Mouse (Mus musculus) ES-Bruce4 (cell line): Measurements from ENCODE around the gene Chrnb4. TPM values are rescaled to one million over a fixed set of nuclear protein-coding genes. Genes with fewer than 3 reads are reported as not detected.

Source experiments
- H3K27ac ChIP-seq: 2 replicates; pipeline ENCODE4 v1.5.1; 2012; ENCODE audit warnings: low read length, inconsistent platforms; ENCODE audit not compliant: insufficient read depth
- H3K27me3 ChIP-seq: 2 replicates; pipeline ENCODE4 v1.6.1; 2012; ENCODE audit warnings: mild to moderate bottlenecking, low read length, inconsistent platforms; ENCODE audit not compliant: control insufficient read depth, poor library complexity, insufficient read depth, severe bottlenecking
- H3K36me3 ChIP-seq: 2 replicates; pipeline ENCODE4 v1.6.1; 2012; ENCODE audit warnings: inconsistent platforms, mild to moderate bottlenecking, low read length, moderate library complexity; ENCODE audit not compliant: control insufficient read depth, poor library complexity, insufficient read depth, severe bottlenecking
- H3K4me1 ChIP-seq: one replicate; pipeline ENCODE4 v1.8.1; 2011; ENCODE audit warnings: low read length; ENCODE audit not compliant: control insufficient read depth, insufficient read depth
- H3K4me3 ChIP-seq: 2 replicates; pipeline ENCODE4 v1.5.1; 2011; ENCODE audit warnings: low read depth, mild to moderate bottlenecking, low read length
- H3K9ac ChIP-seq: 2 replicates; pipeline ENCODE4 v1.6.1; 2012; ENCODE audit warnings: low read depth, mild to moderate bottlenecking, inconsistent platforms; ENCODE audit not compliant: poor library complexity, severe bottlenecking
- H3K9me3 ChIP-seq: replicated peaks from 2 replicates; pipeline ENCODE4 v1.6.1; 2012; ENCODE audit warnings: mild to moderate bottlenecking, low read length, inconsistent platforms; ENCODE audit not compliant: control insufficient read depth, poor library complexity, insufficient read depth, severe bottlenecking
- CTCF ChIP-seq: IDR thresholded peaks from one replicate; pipeline ENCODE4 v1.8.1; 2011; ENCODE audit warnings: low read depth, low read length
- EP300 ChIP-seq: IDR thresholded peaks from 2 replicates; pipeline ENCODE4 v1.6.1; 2011; ENCODE audit warnings: low read depth, low read length; ENCODE audit not compliant: insufficient read depth
- POLR2A ChIP-seq: IDR thresholded peaks from one replicate; pipeline ENCODE4 v1.8.1; 2011; ENCODE audit warnings: low read length; ENCODE audit not compliant: insufficient read depth
- polyA plus RNA-seq: library from polyadenylated mRNA; stranded (reverse); fragments of >200 nt; gene quantifications from 2 replicates; pipeline ENCODE4 v1.2.4, GENCODE M21; 2011; ENCODE audit warnings: low read depth; ENCODE audit not compliant: missing spikeins, insufficient read depth, insufficient read length

Chrnb4 gene
- polyA plus RNA-seq, 1 experiment, result 0.79 TPM

DNA sequence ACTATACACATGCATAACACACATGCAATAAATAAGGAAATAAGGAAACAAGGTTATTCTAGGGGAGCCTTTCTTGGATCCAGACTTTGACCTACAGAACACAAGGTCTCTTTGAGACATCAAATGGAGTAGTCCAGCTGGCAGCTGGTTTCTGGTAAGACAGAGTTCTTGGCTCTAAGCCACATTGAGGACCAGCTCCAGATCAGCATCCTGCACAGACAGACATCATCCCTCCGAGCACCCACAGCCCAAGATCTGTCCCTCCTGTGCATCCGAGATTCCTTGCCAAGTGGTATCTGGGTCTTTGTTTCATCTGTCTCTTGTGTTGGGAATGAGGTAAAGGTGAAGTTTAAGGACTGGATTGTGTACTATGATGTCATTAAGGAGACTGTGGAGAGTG, 3.6 kb downstream of the Chrnb4 start:
- no peaks in the 10 kb centered on the region for H3K27me3 ChIP-seq
- H3K9me3 ChIP-seq, result no peaks in the 10 kb centered on the region
- H3K36me3 ChIP-seq, result no peaks in the 10 kb centered on the region

DNA sequence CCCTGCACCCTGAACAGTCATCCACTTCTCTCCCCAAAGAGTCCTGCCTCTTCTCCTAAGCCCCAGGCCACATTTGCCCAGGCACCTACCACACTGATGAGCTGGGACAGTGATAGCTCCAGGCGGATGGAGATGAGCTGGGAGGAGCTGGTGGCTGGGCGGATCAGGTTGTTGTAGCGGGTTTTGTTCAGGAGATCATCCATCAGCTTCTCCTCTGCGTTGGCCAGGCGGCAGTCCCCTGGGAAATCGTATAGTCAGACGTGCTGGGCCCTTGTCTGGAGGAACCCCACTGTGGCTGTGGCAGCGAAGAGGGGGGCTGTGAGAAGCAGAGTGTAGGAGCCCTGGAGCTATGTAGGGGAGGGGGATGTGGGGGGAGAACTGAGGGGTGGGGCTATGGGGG, 4.9 kb downstream of the Chrnb4 start:
- H3K27me3 ChIP-seq, result no peaks in the 10 kb centered on the region
- no peak for TF ChIP-seq EP300
- TF ChIP-seq CTCF, result no peak
- H3K9ac ChIP-seq, result no peak overlapping the region
- peak overlapping the region; percentile 27; the same call in 1 of the 2 replicates for H3K4me3 ChIP-seq
- no peak overlapping the region for H3K27ac ChIP-seq
- no peaks in the 10 kb centered on the region for H3K9me3 ChIP-seq
- no peaks in the 10 kb centered on the region for H3K36me3 ChIP-seq
- no peaks in the 10 kb centered on the region for H3K4me1 ChIP-seq

More for the DNA sequence above, 3.6 kb downstream of the Chrnb4 start:
- no peak overlapping the region for H3K9ac ChIP-seq
- TF ChIP-seq CTCF (no peak), POLR2A (no peak), EP300 (no peak)
- no peak overlapping the region for H3K4me3 ChIP-seq
- no peak overlapping the region for H3K27ac ChIP-seq
- no peaks in the 10 kb centered on the region for H3K4me1 ChIP-seq

DNA sequence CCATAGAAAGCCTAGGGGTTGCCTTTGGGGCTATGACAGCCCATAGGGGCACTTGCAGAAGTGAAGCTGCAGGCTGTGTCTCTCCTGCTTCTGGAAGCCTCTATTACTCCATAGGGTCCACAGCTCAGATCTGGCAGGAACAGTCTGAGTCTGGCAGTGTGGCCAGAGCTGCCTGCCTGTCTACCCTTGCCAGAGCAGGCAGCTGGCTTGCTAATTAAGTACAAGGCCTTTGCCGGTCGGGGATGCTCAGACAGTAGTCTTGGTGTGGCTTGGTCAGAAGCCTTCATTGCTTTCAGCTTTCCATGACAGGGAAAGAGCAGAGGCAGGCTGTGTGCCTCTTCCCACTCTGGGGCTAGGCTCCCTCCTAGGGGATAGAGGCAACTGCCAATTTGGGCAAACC, 7.2 kb downstream of the Chrnb4 start:
- Histone ChIP-seq H3K27me3 (no peaks in the 10 kb centered on the region), H3K4me3 (no peak overlapping the region), H3K36me3 (no peaks in the 10 kb centered on the region), H3K9ac (no peak overlapping the region), H3K27ac (no peak overlapping the region), H3K9me3 (no peaks in the 10 kb centered on the region), H3K4me1 (no peaks in the 10 kb centered on the region)
- TF ChIP-seq POLR2A (no peak), EP300 (no peak), CTCF (no peak)

DNA sequence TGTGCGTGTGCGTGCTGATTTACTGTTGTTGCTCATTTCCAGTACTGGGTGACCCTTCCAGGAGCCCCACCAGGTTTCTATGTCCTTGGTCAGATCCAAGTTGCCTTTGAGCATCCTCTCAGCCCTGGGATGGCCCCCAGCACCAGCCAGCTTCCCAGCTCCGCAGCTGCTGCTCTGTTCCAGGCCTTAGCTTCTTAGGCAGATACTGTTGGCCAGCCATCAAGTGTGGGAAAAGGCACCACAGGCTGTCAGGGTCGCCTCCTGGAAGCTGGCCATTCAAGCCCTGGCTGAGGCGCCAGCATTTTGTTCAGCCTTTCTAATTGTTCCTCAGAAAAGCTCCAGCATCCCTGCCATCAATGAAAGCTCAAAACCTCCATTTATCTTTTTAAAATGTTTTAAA, 8.6 kb downstream of the Chrnb4 start:
- TF ChIP-seq EP300, result no peak
- TF ChIP-seq CTCF, result no peak
- TF ChIP-seq POLR2A, result no peak
- H3K9me3 ChIP-seq, result no peaks in the 10 kb centered on the region
- no peak overlapping the region for H3K4me3 ChIP-seq
- H3K27me3 ChIP-seq, result no peaks in the 10 kb centered on the region
- H3K9ac ChIP-seq, result no peak overlapping the region
- H3K4me1 ChIP-seq, result no peaks in the 10 kb centered on the region
- H3K27ac ChIP-seq, result no peak overlapping the region
- no peaks in the 10 kb centered on the region for H3K36me3 ChIP-seq

DNA sequence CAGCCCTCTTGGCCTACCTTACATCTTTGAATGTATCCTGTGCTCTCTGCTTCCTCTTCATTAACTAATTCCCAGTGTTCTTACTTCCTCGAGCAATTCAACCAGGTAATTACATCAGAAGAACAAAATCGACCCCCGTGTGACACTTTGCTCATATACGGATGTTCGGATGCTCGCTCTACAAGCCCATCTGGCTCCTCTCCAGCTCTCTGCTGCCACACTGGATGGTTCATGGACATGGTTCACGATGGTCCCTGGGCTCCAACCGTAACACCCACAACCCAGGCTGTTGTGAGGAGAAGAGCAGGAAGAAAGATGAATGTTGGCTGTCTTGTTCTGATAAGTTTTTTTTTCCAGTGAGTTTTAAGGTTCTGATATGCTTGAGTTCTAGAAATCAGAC, 9.6 kb downstream of the Chrnb4 start:
- H3K36me3 ChIP-seq, result no peaks in the 10 kb centered on the region
- H3K4me1 ChIP-seq, result no peaks in the 10 kb centered on the region
- H3K27ac ChIP-seq, result no peak overlapping the region
- H3K27me3 ChIP-seq, result no peaks in the 10 kb centered on the region
- H3K4me3 ChIP-seq, result no peak overlapping the region
- TF ChIP-seq EP300 (no peak), CTCF (no peak), POLR2A (no peak)
- no peaks in the 10 kb centered on the region for H3K9me3 ChIP-seq
- H3K9ac ChIP-seq, result no peak overlapping the region

DNA sequence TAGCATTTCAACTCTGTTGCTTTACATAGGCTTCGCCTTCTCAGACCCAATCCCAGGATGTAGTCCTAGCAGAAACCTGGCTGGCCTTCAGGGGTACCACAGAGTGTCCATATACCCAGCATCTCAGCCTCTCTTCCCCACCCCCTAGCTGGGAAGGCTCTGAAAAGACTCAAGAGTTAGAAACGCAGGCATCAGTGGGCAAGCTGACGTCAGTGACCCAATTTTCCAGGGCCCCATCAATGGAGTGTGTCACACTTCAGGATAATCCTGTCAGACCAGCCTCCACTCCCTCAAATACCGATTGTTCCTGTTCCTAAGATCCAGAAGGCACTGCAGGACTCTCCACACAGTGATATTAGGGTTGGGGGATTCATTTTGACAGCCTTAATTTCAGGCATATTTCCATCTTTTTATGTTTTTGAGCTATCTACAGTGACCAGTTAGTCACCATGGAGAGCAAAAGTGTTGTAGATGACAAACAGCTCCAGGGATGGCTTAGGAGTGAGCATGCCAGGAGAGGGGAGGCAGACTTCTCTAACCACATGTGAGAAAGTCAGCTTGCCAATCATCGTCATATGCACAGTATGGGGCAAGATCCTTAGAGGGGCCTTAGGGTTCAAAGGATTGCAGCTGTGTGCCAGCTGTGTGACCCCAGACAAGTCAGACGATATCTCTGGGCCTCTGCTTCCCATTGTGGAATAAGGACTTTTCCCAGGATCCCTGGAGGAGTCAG, 17.0 kb downstream of the Chrnb4 start:
- no peak for TF ChIP-seq CTCF
- TF ChIP-seq EP300, result no peak
- no peak for TF ChIP-seq POLR2A
- H3K4me1 ChIP-seq, result no peaks in the 10 kb centered on the region
- H3K9me3 ChIP-seq, result no peaks in the 10 kb centered on the region
- no peaks in the 10 kb centered on the region for H3K27me3 ChIP-seq
- H3K9ac ChIP-seq, result no peak overlapping the region
- H3K4me3 ChIP-seq, result no peak overlapping the region
- no peak overlapping the region for H3K27ac ChIP-seq
- no peaks in the 10 kb centered on the region for H3K36me3 ChIP-seq
